Mouse (Mus musculus) NIH3T3 (cell line): Measurements from ENCODE around the gene Fkbp8.

Source experiments
- DNase-seq: peaks from one replicate; pipeline ENCODE4 v3.0.0-alpha.2; 2012; ENCODE audit warnings: low read depth

The Fkbp8 gene

GRCm38 (mm10) chr8:70528182-70528797 lies 766 bp downstream of the Fkbp8 start:
- no peak for DNase-seq

- no peak for DNase-seq
Observed at GRCm38 (mm10) chr8:70529299-70529698, 1.8 kb downstream of the Fkbp8 start.

GRCm38 (mm10) chr8:70529741-70530161 lies 2.2 kb downstream of the Fkbp8 start:
- DNase-seq = no peak

GRCm38 (mm10) chr8:70530314-70530713 lies 2.8 kb downstream of the Fkbp8 start:
- no peak for DNase-seq

GRCm38 (mm10) chr8:70534281-70534680 lies 6.8 kb downstream of the Fkbp8 start:
- DNase-seq = no peak

GRCm38 (mm10) chr8:70535221-70535620 lies 7.7 kb downstream of the Fkbp8 start:
- no peak for DNase-seq

- no peak for DNase-seq
Observed at GRCm38 (mm10) chr8:70535701-70536100, 8.2 kb downstream of the Fkbp8 start.

GRCm38 (mm10) chr8:70538024-70538579 lies 10.6 kb downstream of the Fkbp8 start:
- peak; percentile 84 for DNase-seq

- DNase-seq = peak; percentile 100
Observed at GRCm38 (mm10) chr8:70538633-70539076, 11.1 kb downstream of the Fkbp8 start.

- peak; percentile 100 for DNase-seq
Observed at GRCm38 (mm10) chr8:70539077-70539813, 11.7 kb downstream of the Fkbp8 start, which contains the start of gene Ell. Gene Ell (plus strand): TSS chr8:70539457.

- DNase-seq = no peak
Observed at GRCm38 (mm10) chr8:70540013-70540506, 12.5 kb downstream of the Fkbp8 start.

- peak; percentile 72 for DNase-seq
Observed at GRCm38 (mm10) chr8:70540507-70541071, 13.1 kb downstream of the Fkbp8 start.

- DNase-seq = no peak
Observed at GRCm38 (mm10) chr8:70541081-70541480, 13.6 kb downstream of the Fkbp8 start.

- peak; percentile 54 for DNase-seq
Observed at GRCm38 (mm10) chr8:70544200-70544687, 16.7 kb downstream of the Fkbp8 start.

GRCm38 (mm10) chr8:70546412-70546811 lies 18.9 kb downstream of the Fkbp8 start:
- no peak for DNase-seq

- no peak for DNase-seq
Observed at GRCm38 (mm10) chr8:70547762-70548161, 20.2 kb downstream of the Fkbp8 start.

- no peak for DNase-seq
Observed at GRCm38 (mm10) chr8:70549412-70550184, 22.1 kb downstream of the Fkbp8 start.

- no peak for DNase-seq
Observed at GRCm38 (mm10) chr8:70551558-70552161, 24.1 kb downstream of the Fkbp8 start.

- DNase-seq = no peak
Observed at GRCm38 (mm10) chr8:70552836-70553235, 25.3 kb downstream of the Fkbp8 start.

GRCm38 (mm10) chr8:70553740-70554139 lies 26.2 kb downstream of the Fkbp8 start:
- peak; percentile 74 for DNase-seq

GRCm38 (mm10) chr8:70555079-70555747 lies 27.7 kb downstream of the Fkbp8 start:
- DNase-seq = no peak
